Mouse (Mus musculus) lung, postnatal 0 days (tissue): ENCODE measurements around the gene Lmntd1. TPM values are rescaled to one million over a fixed set of nuclear protein-coding genes. Genes with fewer than 3 reads are reported as not detected.

Source experiments
- ATAC-seq: fragments of 200-750 bp; cut with Nextera tagmentation; 2 replicates; pipeline ENCODE4 v1.8.0; 2017; ENCODE audit warnings: moderate library complexity
- DNase-seq: peaks from one replicate; pipeline ENCODE4 v3.0.0-alpha.2; 2016; ENCODE audit warnings: low spot score
- H3K27ac ChIP-seq: fragments of 300-500 bp; sonication (generic); 2 replicates; pipeline ENCODE4 v1.5.1; 2014; ENCODE audit warnings: antibody characterized with exemption, mild to moderate bottlenecking, low read length, mixed read lengths
- H3K27me3 ChIP-seq: fragments of 300-500 bp; sonication (generic); replicated peaks from 2 replicates; pipeline ENCODE4 v1.6.1; 2014; ENCODE audit warnings: low read length, mixed read lengths; ENCODE audit not compliant: insufficient read depth
- H3K36me3 ChIP-seq: fragments of 300-500 bp; sonication (generic); 2 replicates; pipeline ENCODE4 v1.6.1; 2014; ENCODE audit warnings: low read length, mixed read lengths; ENCODE audit not compliant: insufficient read depth
- H3K4me1 ChIP-seq: fragments of 300-500 bp; sonication (generic); 2 replicates; pipeline ENCODE4 v1.6.1; 2014; ENCODE audit warnings: antibody characterized with exemption, low read depth, low read length, mixed read lengths; ENCODE audit not compliant: insufficient read depth
- H3K4me2 ChIP-seq: fragments of 300-500 bp; sonication (generic); replicated peaks from 2 replicates; pipeline ENCODE4 v1.6.1; 2014; ENCODE audit warnings: low read depth, mild to moderate bottlenecking, low read length, moderate library complexity, mixed read lengths
- H3K4me3 ChIP-seq: fragments of 300-500 bp; sonication (generic); 2 replicates; pipeline ENCODE4 v1.5.1; 2014; ENCODE audit warnings: low read depth, low read length
- H3K9ac ChIP-seq: fragments of 300-500 bp; sonication (generic); replicated peaks from 2 replicates; pipeline ENCODE4 v1.6.1; 2014; ENCODE audit warnings: low read depth, mild to moderate bottlenecking
- H3K9me3 ChIP-seq: fragments of 300-500 bp; sonication (generic); 2 replicates; pipeline ENCODE4 v1.6.1; 2016; ENCODE audit warnings: low read length, mixed read lengths
- CTCF ChIP-seq: IDR thresholded peaks from 2 replicates; pipeline ENCODE4 v1.5.1; 2016; ENCODE audit warnings: antibody characterized with exemption, mild to moderate bottlenecking
- EP300 ChIP-seq: IDR thresholded peaks from 2 replicates; pipeline ENCODE4 v1.6.1; 2016; ENCODE audit warnings: antibody characterized with exemption, mild to moderate bottlenecking, control low read depth
- WGBS: fragments of 180-500 bp; shearing (Covaris S2); extraction: QIAGEN DNeasy Blood & Tissue Kit; methylation state at CpG from one replicate; pipeline ENCODE4 v1.1.7; 2014; 5-methylcytosine and 5-hydroxymethylcytosine counted together
- polyA plus RNA-seq: library from polyadenylated mRNA; unstranded; fragments of >200 nt; fragmentation: Nextera tagmentation; extraction: Ambion mirVana; gene quantifications from 2 replicates; pipeline ENCODE4 v1.2.1, GENCODE M21; 2015

The Lmntd1 gene
- polyA plus RNA-seq, 1 experiment from 2014 or later: 0.74 TPM

DNA sequence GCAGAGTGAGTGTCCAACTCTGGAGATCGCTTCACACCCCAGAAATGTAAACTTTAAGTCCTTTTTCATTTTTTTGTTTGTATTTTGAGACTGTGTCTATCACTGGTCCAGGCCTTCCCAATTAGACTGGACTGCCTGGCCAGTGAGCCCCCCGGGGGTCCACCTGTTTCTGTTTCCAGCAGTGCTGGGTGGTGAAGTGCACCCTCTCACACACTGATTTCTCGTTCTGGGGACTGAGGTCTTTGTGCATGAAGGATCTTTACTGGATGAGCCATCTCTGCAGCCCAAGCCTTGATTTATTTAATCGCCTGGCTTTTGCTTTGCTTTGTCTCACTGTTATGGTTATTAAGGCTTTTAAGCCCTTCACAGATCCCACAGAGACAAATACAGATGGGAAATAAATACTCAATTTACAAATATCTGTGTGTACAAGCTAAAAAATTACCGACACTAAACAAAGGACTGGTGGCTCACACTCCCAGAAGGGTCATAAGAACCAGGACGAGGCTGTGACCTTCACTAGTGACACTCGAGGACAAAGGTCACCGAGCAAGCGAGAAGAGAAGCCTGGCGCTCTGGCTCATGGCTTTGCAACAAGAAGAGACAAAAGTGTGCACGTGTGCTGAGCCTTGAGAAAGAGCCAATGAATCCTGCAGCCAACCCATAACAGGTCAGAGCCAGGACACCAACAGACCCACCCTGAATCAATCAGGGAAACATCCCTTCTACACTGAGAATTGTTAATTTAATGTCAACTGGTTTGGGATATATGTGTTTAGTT, 75.1 kb downstream of the Lmntd1 start:
- DNase-seq (no peak), ATAC-seq (no peak)
- TF ChIP-seq CTCF: no peak
- no peak for TF ChIP-seq EP300
- 57% methylated on average over 11 of the region's 11 CpGs for WGBS
- Histone ChIP-seq H3K4me2 (no peak overlapping the region), H3K9ac (no peak overlapping the region), H3K9me3 (peaks cover 4% of the 10 kb centered on the region; the same call in 1 of the 2 replicates), H3K27ac (no peak overlapping the region), H3K27me3 (no peaks in the 10 kb centered on the region), H3K4me1 (no peaks in the 10 kb centered on the region; the same call in 1 of the 2 replicates), H3K4me3 (no peak overlapping the region), H3K36me3 (no peaks in the 10 kb centered on the region)

- Histone ChIP-seq H3K4me2 (no peak overlapping the region), H3K36me3 (no peaks in the 10 kb centered on the region), H3K27ac (no peak overlapping the region), H3K9me3 (no peaks in the 10 kb centered on the region), H3K27me3 (no peaks in the 10 kb centered on the region), H3K4me1 (no peaks in the 10 kb centered on the region), H3K4me3 (no peak overlapping the region), H3K9ac (no peak overlapping the region)
- TF ChIP-seq CTCF (no peak), EP300 (no peak)
- DNase-seq (no peak), ATAC-seq (no peak)
- 62% methylated on average over 3 of the region's 3 CpGs for WGBS
These were observed 83.7 kb downstream of the Lmntd1 start for GRCm38 (mm10) chr6:145530464-145530863.

DNA sequence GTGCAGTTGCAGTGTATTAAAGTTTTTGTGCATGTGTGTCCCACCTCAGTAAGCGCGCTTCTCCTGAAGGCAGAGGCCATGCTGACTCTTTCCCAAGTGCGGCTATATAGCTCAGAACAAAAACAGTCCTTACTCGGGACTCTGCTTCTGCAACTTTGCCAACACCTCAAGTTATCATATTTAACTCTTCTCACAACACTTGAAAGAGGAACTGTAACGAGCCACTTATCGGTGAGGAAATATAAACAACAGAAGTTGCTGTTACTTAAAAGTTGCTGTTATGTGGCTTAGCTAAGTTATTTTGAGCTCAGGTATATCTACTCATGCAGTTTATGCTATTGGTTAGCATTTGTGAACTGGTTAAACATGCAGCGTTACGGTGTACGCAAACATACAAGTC, 90.8 kb downstream of the Lmntd1 start:
- no peaks in the 10 kb centered on the region for H3K9me3 ChIP-seq
- 75% methylated on average over 9 of the region's 9 CpGs for WGBS
- H3K4me3 ChIP-seq: no peak overlapping the region
- no peak overlapping the region for H3K27ac ChIP-seq
- H3K4me1 ChIP-seq: no peaks in the 10 kb centered on the region
- H3K36me3 ChIP-seq: no peaks in the 10 kb centered on the region
- H3K9ac ChIP-seq: no peak overlapping the region
- no peaks in the 10 kb centered on the region for H3K27me3 ChIP-seq
- no peak for TF ChIP-seq EP300
- no peak for TF ChIP-seq CTCF
- no peak overlapping the region for H3K4me2 ChIP-seq
- ATAC-seq (no peak), DNase-seq (no peak)

DNA sequence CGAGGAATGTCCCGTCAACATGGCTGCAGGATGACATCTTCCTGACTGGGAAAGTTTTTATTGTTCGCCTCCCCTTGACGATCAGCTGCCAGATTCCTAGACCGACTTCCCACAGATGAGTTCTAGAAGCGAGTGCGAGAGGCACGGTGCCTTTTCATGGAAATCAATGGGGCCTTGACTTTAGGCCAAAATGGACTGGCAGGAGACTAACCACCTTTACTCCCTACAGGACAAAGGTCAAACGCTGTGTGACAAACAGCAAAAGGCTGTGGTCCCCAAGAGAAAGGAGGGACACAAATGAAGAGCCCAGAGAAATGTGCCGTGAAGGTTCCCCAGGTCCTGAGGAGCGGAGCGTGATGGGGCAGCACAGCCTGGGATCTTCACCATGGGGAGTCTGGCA, 91.5 kb downstream of the Lmntd1 start:
- WGBS: 92% methylated on average over 12 of the region's 12 CpGs
- Histone ChIP-seq H3K4me3 (no peak overlapping the region), H3K4me2 (no peak overlapping the region), H3K9me3 (no peaks in the 10 kb centered on the region), H3K27me3 (no peaks in the 10 kb centered on the region), H3K27ac (no peak overlapping the region), H3K9ac (no peak overlapping the region), H3K4me1 (no peaks in the 10 kb centered on the region), H3K36me3 (no peaks in the 10 kb centered on the region)
- TF ChIP-seq EP300 (no peak), CTCF (no peak)
- DNase-seq (no peak), ATAC-seq (no peak)

- Histone ChIP-seq H3K27me3 (no peaks in the 10 kb centered on the region), H3K9ac (no peak overlapping the region), H3K27ac (no peak overlapping the region), H3K4me1 (no peaks in the 10 kb centered on the region), H3K4me2 (no peak overlapping the region), H3K36me3 (no peaks in the 10 kb centered on the region), H3K4me3 (no peak overlapping the region), H3K9me3 (no peaks in the 10 kb centered on the region)
- no peak for ATAC-seq
- 50% methylated on average over 10 of the region's 10 CpGs for WGBS
- no peak for TF ChIP-seq CTCF
- TF ChIP-seq EP300: no peak
- DNase-seq: no peak
These were observed 97.1 kb downstream of the Lmntd1 start for GRCm38 (mm10) chr6:145517002-145517401.

- ATAC-seq (peak; percentile 75), DNase-seq (peak; percentile 66)
- 56% methylated on average over 10 of the region's 10 CpGs for WGBS
- H3K4me1 ChIP-seq: no peaks in the 10 kb centered on the region
- no peak for TF ChIP-seq CTCF
- no peaks in the 10 kb centered on the region for H3K9me3 ChIP-seq
- no peaks in the 10 kb centered on the region for H3K27me3 ChIP-seq
- no peak overlapping the region for H3K9ac ChIP-seq
- no peaks in the 10 kb centered on the region for H3K36me3 ChIP-seq
- H3K27ac ChIP-seq: no peak overlapping the region
- H3K4me2 ChIP-seq: no peak overlapping the region
- H3K4me3 ChIP-seq: no peak overlapping the region
These were observed 98.1 kb downstream of the Lmntd1 start for GRCm38 (mm10) chr6:145515859-145516581.
